Mouse (Mus musculus) NIH3T3 (cell line): ENCODE results near the gene Foxl1.

Experiments used
- DNase-seq: peaks from one replicate; pipeline ENCODE4 v3.0.0-alpha.2; 2012; ENCODE audit warnings: low read depth

Foxl1 gene

GRCm38 (mm10) chr8:121127756-121128375 lies at the start of gene Foxl1:
Gene Foxl1, plus strand, starts transcription at chr8:121127940.
- DNase-seq = no peak

- DNase-seq = no peak
Measured at GRCm38 (mm10) chr8:121078721-121079120, 49.0 kb upstream of the Foxl1 start.

- no peak for DNase-seq
Measured at GRCm38 (mm10) chr8:121079201-121079600, 48.5 kb upstream of the Foxl1 start.

GRCm38 (mm10) chr8:121079944-121080343 lies 47.8 kb upstream of the Foxl1 start:
- no peak for DNase-seq

DNA sequence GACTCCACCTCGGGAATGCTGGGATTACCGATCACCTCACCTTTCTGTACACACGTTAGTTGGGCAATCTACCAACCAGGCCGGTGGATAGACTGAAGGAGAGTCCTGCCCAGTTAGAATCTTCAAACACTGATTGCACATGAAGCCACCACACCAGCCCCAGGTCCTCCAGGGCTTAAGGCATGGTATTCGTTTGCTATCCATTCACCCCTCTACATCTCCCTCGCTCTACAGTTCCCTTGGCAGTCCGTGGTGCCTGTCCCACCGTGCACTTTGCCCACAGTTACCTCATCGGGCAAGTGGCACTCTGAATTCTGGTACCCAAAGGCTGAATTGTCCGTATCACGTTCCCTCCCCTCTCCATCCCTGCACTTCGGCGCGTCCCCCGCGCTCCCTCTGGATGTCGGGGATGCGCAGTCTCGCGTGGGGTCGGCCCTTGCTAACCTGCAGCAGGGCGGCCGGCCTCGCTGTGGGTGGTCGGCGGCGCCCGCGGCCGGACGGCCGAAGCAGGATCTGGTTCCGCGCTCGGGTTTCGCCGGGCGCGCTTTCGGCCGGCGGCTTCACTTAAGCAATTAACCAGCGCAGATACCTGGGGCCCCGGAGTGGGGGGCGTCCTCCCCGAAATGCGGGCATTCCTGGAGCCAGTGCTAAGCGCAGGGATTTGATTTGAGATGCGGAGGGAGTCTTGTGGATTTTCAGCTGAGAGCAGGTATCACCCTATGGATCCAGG lies 47.2 kb upstream of the Foxl1 start:
- DNase-seq = no peak

DNA sequence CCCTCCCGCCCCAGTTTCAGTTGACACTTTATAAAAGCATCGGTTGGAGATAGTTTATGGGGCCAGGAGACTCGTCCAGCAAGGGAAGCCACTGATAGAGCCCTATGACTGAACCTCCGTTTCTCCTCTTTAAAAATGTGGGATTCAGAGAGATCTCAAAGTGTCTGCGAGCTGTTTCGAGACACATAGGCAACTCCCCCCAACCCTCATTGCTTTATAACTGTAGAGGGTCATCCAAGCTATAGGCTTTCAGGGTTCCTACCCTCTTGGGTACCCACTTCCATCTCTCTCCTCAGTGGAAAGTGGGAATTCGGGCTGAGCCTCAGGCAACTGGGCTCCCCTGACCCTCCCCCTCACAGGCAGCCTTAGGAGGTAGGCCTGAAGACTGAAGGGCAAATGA lies 46.3 kb upstream of the Foxl1 start:
- DNase-seq = no peak

GRCm38 (mm10) chr8:121082218-121083092 lies 45.3 kb upstream of the Foxl1 start:
- no peak for DNase-seq

DNA sequence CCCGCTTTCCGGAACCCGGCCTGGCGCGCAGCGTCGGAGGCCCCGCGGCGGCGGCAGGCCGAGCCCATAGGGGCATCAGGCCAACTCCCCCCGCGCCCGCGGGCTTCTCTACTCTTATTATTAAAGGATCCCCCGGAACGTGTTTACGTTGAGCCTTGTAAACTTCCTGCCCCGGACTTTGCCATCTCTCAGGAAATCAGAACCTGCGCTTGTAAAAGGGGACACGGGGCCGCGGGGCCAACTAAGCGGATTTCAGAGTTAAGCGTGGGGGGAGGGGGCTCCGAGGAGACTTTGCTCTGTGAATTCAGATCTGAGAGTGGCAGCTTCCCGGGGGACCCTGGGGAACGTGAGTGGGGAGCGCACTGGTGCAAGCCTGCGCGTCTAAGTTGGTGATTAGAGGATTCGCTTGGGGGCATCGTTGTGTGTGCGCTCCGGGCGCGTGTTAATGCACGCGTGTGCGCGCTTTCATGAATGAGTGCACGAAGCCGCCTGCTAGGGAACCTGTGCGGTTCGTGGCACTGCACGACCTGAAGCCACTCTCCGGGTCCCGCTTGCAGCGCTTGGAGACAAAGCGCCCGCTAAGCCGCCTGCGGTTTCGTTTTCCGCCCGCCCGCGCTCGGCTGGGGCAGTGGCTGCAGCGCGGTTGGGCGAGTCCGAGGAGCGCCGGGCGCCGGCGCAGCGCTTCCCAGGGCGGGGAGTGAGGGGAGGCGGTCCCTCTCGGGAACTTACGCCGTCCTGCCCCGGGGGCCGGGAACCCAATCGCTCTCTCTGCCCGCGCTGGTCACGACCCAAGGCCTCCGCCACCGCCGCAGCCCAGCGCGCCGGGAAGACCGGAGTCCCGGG lies 44.4 kb upstream of the Foxl1 start:
- DNase-seq = peak; percentile 81

GRCm38 (mm10) chr8:121083936-121084209 lies 43.9 kb upstream of the Foxl1 start:
- DNase-seq = no peak

GRCm38 (mm10) chr8:121084210-121084951 lies 43.4 kb upstream of the Foxl1 start, which contains the start of gene Foxf1:
Gene Foxf1, plus strand, starts transcription at chr8:121084386.
- DNase-seq = peak; percentile 55

DNA sequence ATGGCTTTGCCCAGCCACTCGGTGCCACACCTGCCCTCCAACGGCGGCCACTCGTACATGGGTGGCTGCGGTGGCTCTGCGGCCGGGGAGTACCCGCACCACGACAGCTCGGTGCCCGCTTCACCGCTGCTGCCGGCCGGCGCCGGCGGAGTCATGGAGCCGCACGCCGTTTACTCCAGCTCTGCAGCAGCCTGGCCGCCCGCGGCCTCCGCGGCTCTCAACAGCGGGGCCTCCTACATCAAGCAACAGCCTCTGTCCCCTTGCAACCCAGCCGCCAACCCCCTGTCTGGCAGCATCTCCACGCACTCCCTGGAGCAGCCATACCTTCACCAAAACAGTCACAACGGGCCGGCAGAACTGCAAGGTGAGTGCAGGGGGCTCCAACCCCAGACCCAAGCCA lies 42.7 kb upstream of the Foxl1 start:
- DNase-seq = no peak

GRCm38 (mm10) chr8:121085561-121085960 lies 42.2 kb upstream of the Foxl1 start:
- DNase-seq = no peak

DNA sequence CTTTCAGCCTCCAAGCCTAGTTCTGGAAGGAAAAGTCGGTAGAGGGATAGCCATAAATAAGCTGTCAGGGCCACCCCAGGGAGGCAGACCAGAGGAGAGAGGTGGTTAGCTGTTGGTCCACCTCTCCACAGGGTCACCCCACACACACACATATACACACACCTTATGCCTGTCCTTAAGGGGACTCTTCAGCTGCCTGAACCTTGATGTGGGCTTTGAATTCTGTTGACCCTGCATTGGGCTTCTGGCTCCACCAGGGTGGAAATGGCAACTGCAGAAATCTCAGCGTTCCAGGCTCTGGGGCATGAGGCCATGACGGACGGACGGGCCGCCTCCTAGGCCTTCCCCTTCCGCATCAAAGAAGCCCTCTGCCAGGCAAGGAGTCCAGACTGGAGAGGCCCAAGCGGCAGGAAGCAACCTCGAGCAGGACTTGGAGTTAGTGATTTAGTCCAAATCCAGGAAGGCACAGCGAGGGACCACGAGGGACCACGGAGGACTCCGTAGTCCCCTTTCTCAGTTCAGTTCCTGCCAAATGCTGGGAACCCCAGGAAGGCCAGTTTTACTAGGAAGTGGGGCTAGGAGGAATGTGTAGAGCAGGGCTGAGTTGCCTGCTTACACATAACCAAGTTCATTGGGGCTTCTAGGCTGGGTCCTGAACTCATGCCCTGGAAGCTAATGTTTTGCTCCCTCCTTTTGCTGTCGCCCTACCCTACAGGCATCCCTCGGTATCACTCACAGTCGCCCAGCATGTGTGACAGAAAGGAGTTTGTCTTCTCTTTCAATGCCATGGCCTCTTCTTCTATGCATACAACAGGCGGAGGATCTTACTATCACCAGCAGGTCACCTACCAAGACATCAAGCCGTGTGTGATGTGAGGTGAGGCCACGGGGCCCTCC lies 41.5 kb upstream of the Foxl1 start:
- no peak for DNase-seq

DNA sequence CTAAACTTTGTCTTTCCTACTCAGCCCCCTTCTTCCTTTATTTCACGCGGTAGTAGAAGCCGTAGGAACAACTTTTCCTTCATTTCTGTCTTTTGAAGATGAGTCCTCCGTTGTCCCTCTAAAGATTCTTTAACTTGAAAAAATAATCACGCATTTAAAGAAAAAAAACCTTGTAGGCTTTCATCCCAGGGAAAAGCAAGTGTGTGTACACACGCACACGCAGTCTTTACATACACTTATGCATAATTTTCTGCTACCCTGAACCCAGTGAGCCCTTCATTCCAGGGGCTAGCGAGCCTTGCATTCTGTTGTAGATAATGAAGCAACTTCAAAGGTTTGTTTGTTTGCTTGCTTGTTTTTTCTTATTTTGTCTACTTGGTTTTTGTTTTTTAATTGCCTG lies 39.5 kb upstream of the Foxl1 start:
- DNase-seq = no peak

DNA sequence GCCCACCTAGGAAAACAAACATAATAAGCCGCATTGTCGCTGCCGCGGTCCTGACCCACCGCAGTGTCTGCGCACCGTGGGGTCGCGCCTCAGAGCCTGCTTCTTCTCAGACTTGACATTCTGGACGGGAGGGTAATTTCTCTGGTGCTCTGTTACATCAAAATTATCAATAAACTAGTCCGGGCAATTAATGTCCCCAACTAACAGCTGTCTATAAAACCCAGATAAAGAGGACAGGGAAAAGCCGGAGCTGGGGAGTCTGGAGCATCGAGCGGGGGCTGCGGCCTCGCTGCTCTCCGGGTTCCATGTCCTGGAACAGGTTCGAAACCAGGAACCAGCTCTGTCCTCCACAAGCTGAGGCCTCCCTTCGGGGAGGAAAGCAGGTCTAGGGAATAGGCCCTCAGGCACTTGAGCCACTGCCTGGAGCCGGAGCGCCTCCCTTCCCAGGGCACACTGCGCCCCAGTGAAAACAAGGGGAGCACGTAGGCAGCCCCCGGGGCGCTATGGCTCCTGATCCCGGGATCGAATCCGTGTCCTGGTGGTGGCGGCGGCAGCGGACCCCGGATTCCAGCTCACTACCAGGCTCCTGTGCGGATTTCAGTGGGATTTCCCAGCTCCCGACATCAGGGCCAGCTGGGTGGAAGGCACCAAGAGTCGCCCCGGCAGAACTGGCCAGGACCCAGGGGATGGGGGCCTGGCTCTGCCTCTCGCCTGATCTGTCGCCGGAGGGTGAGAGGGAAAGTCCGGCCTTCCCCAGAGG lies 38.7 kb upstream of the Foxl1 start:
- DNase-seq = no peak

DNA sequence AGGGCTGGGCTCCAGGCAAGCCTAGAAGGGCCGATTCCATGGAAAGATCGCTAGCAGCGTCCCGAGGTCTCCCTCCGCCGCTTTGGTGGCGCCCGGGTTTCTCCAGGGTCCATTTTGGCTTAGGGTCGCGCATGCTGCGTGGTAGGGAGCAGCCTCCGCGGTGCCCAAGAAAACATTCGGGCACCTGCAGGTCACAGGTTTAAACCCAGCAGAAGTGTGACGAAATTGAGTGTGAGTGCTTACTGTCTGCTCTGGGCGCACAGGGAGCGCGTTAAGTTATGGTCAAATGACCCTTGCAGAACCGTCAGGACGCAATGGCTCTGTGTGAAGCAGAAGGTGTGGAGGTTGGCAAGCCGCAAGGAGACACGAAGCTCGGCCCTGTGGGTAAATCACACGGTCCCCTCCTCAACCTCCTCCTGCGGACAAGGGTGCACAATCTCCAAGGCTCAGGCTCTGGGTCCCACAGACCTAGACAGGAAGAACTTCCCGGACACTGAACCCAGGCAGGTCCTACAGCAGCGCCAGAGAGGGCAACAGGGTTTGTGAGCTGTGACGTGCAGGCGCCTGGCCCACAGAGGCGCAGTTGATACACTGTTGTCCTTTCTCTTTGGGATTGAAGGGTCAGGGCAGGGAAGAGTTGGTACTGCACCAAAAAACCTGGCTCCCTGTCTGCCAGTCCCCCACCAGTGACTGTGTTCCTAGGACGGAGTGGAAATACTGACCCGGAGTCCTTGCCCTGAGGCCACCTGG lies 37.9 kb upstream of the Foxl1 start:
- no peak for DNase-seq

GRCm38 (mm10) chr8:121090716-121091115 lies 37.0 kb upstream of the Foxl1 start:
- DNase-seq = peak; percentile 60

GRCm38 (mm10) chr8:121092141-121092540 lies 35.6 kb upstream of the Foxl1 start:
- no peak for DNase-seq

- DNase-seq = peak; percentile 95
Measured at GRCm38 (mm10) chr8:121092627-121093026, 35.1 kb upstream of the Foxl1 start.
